Mouse (Mus musculus): ENCODE measurements around the gene C2cd2l. TPM values are rescaled to one million over a fixed set of nuclear protein-coding genes. Genes with fewer than 3 reads are reported as not detected.

C2cd2l gene
- polyA plus RNA-seq, 1 experiment from 2014 or later: 9.6 TPM

- Histone ChIP-seq H3K4me1 (ENCODE audit: control insufficient read depth, insufficient read depth, low read length) (0 out of 2 replicates have a peak, but pooled peaks cover 9% of the 10 kb centered on the region), H3K27me3 (ENCODE audit: control insufficient read depth, insufficient read depth, low read length) (no peaks in the 10 kb centered on the region), H3K27ac (ENCODE audit: low read length) (no peak overlapping the region), H3K36me3 (ENCODE audit: control insufficient read depth, insufficient read depth, low read length) (no peaks in the 10 kb centered on the region; the same call in 1 of the 2 replicates), H3K9ac (replicated peaks; ENCODE audit: low read depth, low read length) (no peak overlapping the region), H3K4me3 (ENCODE audit: low read depth, low read length) (no peak overlapping the region), H3K9me3 (ENCODE audit: control insufficient read depth, low read depth, low read length) (no peaks in the 10 kb centered on the region), H3K4me2 (replicated peaks; ENCODE audit: low read depth, low read length) (no peak overlapping the region)
- ATAC-seq (ENCODE audit: insufficient number of reproducible peaks, insufficient read depth, low FRiP score, low read depth): no peak
- WGBS: 84% methylated on average over 4 of the region's 4 CpGs
Observed at GRCm38 (mm10) chr9:44269973-44270372, 50.1 kb downstream of the C2cd2l start.

- Histone ChIP-seq H3K4me1 (ENCODE audit: control insufficient read depth, insufficient read depth, low read length) (0 out of 2 replicates have a peak, but pooled peaks cover 9% of the 10 kb centered on the region), H3K9me3 (ENCODE audit: control insufficient read depth, low read depth, low read length) (no peaks in the 10 kb centered on the region), H3K36me3 (ENCODE audit: control insufficient read depth, insufficient read depth, low read length) (no peaks in the 10 kb centered on the region; the same call in 1 of the 2 replicates), H3K27ac (ENCODE audit: low read length) (no peak overlapping the region), H3K27me3 (ENCODE audit: control insufficient read depth, insufficient read depth, low read length) (no peaks in the 10 kb centered on the region), H3K4me3 (ENCODE audit: low read depth, low read length) (no peak overlapping the region), H3K4me2 (replicated peaks; ENCODE audit: low read depth, low read length) (no peak overlapping the region), H3K9ac (replicated peaks; ENCODE audit: low read depth, low read length) (no peak overlapping the region)
- no peak for ATAC-seq (ENCODE audit: insufficient number of reproducible peaks, insufficient read depth, low FRiP score, low read depth)
- WGBS: 78% methylated on average over 3 of the region's 3 CpGs
Observed at GRCm38 (mm10) chr9:44269077-44269476, 51.0 kb downstream of the C2cd2l start.

GRCm38 (mm10) chr9:44268432-44268831, 51.7 kb downstream of the C2cd2l start, which contains the start of gene Nlrx1:
TSS of gene Nlrx1 (minus strand) at chr9:44268599.
- H3K4me3 ChIP-seq (ENCODE audit: low read depth, low read length): peak within 1 kb of the TSS; percentile 50
- H3K36me3 ChIP-seq (ENCODE audit: control insufficient read depth, insufficient read depth, low read length): no peaks in the 10 kb centered on the region
- no peaks in the 10 kb centered on the region for H3K9me3 ChIP-seq (ENCODE audit: control insufficient read depth, low read depth, low read length)
- peak; percentile 15; the same call in 1 of the 2 replicates for ATAC-seq (ENCODE audit: insufficient number of reproducible peaks, insufficient read depth, low FRiP score, low read depth)
- WGBS: 64% methylated on average over 6 of the region's 6 CpGs
- 0 out of 2 replicates have a peak, but pooled peaks cover 9% of the 10 kb centered on the region for H3K4me1 ChIP-seq (ENCODE audit: control insufficient read depth, insufficient read depth, low read length)
- no peaks in the 10 kb centered on the region for H3K27me3 ChIP-seq (ENCODE audit: control insufficient read depth, insufficient read depth, low read length)
- H3K9ac ChIP-seq (replicated peaks; ENCODE audit: low read depth, low read length): peak within 1 kb of the TSS; percentile 79
- peak within 1 kb of the TSS; percentile 75 for H3K4me2 ChIP-seq (replicated peaks; ENCODE audit: low read depth, low read length)
- H3K27ac ChIP-seq (ENCODE audit: low read length): peak within 1 kb of the TSS; percentile 72; the same call in 1 of the 2 replicates

GRCm38 (mm10) chr9:44268027-44268360, 52.1 kb downstream of the C2cd2l start:
- H3K4me1 ChIP-seq (ENCODE audit: control insufficient read depth, insufficient read depth, low read length): 0 out of 2 replicates have a peak, but pooled peaks cover 9% of the 10 kb centered on the region
- peak; percentile 90 for ATAC-seq (ENCODE audit: insufficient number of reproducible peaks, insufficient read depth, low FRiP score, low read depth)
- no peaks in the 10 kb centered on the region for H3K27me3 ChIP-seq (ENCODE audit: control insufficient read depth, insufficient read depth, low read length)
- no peaks in the 10 kb centered on the region for H3K9me3 ChIP-seq (ENCODE audit: control insufficient read depth, low read depth, low read length)
- peak overlapping the region; percentile 72; the same call in 1 of the 2 replicates for H3K27ac ChIP-seq (ENCODE audit: low read length)
- peak overlapping the region; percentile 79 for H3K9ac ChIP-seq (replicated peaks; ENCODE audit: low read depth, low read length)
- H3K4me2 ChIP-seq (replicated peaks; ENCODE audit: low read depth, low read length): peak overlapping the region; percentile 75
- H3K4me3 ChIP-seq (ENCODE audit: low read depth, low read length): peak overlapping the region; percentile 50
- WGBS: 7% methylated on average over 28 of the region's 28 CpGs
- no peaks in the 10 kb centered on the region for H3K36me3 ChIP-seq (ENCODE audit: control insufficient read depth, insufficient read depth, low read length)

- Histone ChIP-seq H3K9ac (replicated peaks; ENCODE audit: low read depth, low read length) (peak overlapping the region; percentile 79), H3K4me3 (ENCODE audit: low read depth, low read length) (peak overlapping the region; percentile 50), H3K36me3 (ENCODE audit: control insufficient read depth, insufficient read depth, low read length) (0 out of 2 replicates have a peak, but pooled peaks cover under 1% of the 10 kb centered on the region), H3K4me1 (ENCODE audit: control insufficient read depth, insufficient read depth, low read length) (0 out of 2 replicates have a peak, but pooled peaks cover 9% of the 10 kb centered on the region), H3K27me3 (ENCODE audit: control insufficient read depth, insufficient read depth, low read length) (no peaks in the 10 kb centered on the region), H3K9me3 (ENCODE audit: control insufficient read depth, low read depth, low read length) (no peaks in the 10 kb centered on the region), H3K27ac (ENCODE audit: low read length) (peak overlapping the region; percentile 72; the same call in 1 of the 2 replicates), H3K4me2 (replicated peaks; ENCODE audit: low read depth, low read length) (peak overlapping the region; percentile 75)
- 8% methylated on average over 23 of the region's 23 CpGs for WGBS
- no peak; the same call in 1 of the 2 replicates for ATAC-seq (ENCODE audit: insufficient number of reproducible peaks, insufficient read depth, low FRiP score, low read depth)
Observed at GRCm38 (mm10) chr9:44267319-44268026, 52.6 kb downstream of the C2cd2l start.

- Histone ChIP-seq H3K4me2 (replicated peaks; ENCODE audit: low read depth, low read length) (0 out of 2 replicates have a peak overlapping the region, but pooled peaks have one; percentile 75), H3K9me3 (ENCODE audit: control insufficient read depth, low read depth, low read length) (no peaks in the 10 kb centered on the region), H3K27ac (ENCODE audit: low read length) (peak overlapping the region; percentile 3; the same call in 1 of the 2 replicates), H3K4me1 (ENCODE audit: control insufficient read depth, insufficient read depth, low read length) (0 out of 2 replicates have a peak, but pooled peaks cover 9% of the 10 kb centered on the region), H3K4me3 (ENCODE audit: low read depth, low read length) (no peak overlapping the region), H3K9ac (replicated peaks; ENCODE audit: low read depth, low read length) (no peak overlapping the region), H3K36me3 (ENCODE audit: control insufficient read depth, insufficient read depth, low read length) (0 out of 2 replicates have a peak, but pooled peaks cover 4% of the 10 kb centered on the region), H3K27me3 (ENCODE audit: control insufficient read depth, insufficient read depth, low read length) (no peaks in the 10 kb centered on the region)
- 42% methylated on average over 8 of the region's 8 CpGs for WGBS
- no peak for ATAC-seq (ENCODE audit: insufficient number of reproducible peaks, insufficient read depth, low FRiP score, low read depth)
Observed at GRCm38 (mm10) chr9:44266478-44267226, 53.4 kb downstream of the C2cd2l start.

GRCm38 (mm10) chr9:44261388-44261787, 58.7 kb downstream of the C2cd2l start:
- WGBS: 83% methylated on average over 14 of the region's 14 CpGs
- H3K4me1 ChIP-seq (ENCODE audit: control insufficient read depth, insufficient read depth, low read length): no peaks in the 10 kb centered on the region
- no peak overlapping the region for H3K9ac ChIP-seq (replicated peaks; ENCODE audit: low read depth, low read length)
- H3K4me3 ChIP-seq (ENCODE audit: low read depth, low read length): no peak overlapping the region
- 0 out of 2 replicates have a peak, but pooled peaks cover 4% of the 10 kb centered on the region for H3K36me3 ChIP-seq (ENCODE audit: control insufficient read depth, insufficient read depth, low read length)
- no peak overlapping the region for H3K4me2 ChIP-seq (replicated peaks; ENCODE audit: low read depth, low read length)
- H3K27me3 ChIP-seq (ENCODE audit: control insufficient read depth, insufficient read depth, low read length): no peaks in the 10 kb centered on the region
- H3K27ac ChIP-seq (ENCODE audit: low read length): no peak overlapping the region
- H3K9me3 ChIP-seq (ENCODE audit: control insufficient read depth, low read depth, low read length): no peaks in the 10 kb centered on the region
- no peak for ATAC-seq (ENCODE audit: insufficient number of reproducible peaks, insufficient read depth, low FRiP score, low read depth)
